Mouse (Mus musculus): ENCODE data around the gene Ablim1. TPM values are rescaled to one million over a fixed set of nuclear protein-coding genes. Genes with fewer than 3 reads are reported as not detected.

Gene Ablim1
- polyA plus RNA-seq, 1 experiment: 9.8 TPM

GRCm38 (mm10) chr19:57129729-57130128, 185.0 kb downstream of the Ablim1 start:
- Histone ChIP-seq H3K79me3 (ENCODE audit: low read depth) (no peaks in the 10 kb centered on the region), H3K79me2 (ENCODE audit: control insufficient read depth, insufficient read depth) (no peaks in the 10 kb centered on the region), H3K27me3 (ENCODE audit: control insufficient read depth, insufficient read depth, insufficient read length) (no peaks in the 10 kb centered on the region), H3K4me3 (ENCODE audit: insufficient read depth, poor library complexity, severe bottlenecking) (no peak overlapping the region), H3K36me3 (ENCODE audit: control insufficient read depth, insufficient read depth) (peaks cover 14% of the 10 kb centered on the region), H3ac (ENCODE audit: control insufficient read depth, insufficient read length, low read depth) (no peak overlapping the region)
- TF ChIP-seq CEBPB (IDR thresholded peaks at IDR 0.05; ENCODE audit: low read depth) (no peak), MYOG (IDR thresholded peaks at IDR 0.05; ENCODE audit: control insufficient read depth, extremely low read depth, insufficient read length) (no peak)

- no peak for TF ChIP-seq MAX (IDR thresholded peaks at IDR 0.05)
- no peak for TF ChIP-seq FOSL1 (IDR thresholded peaks at IDR 0.05; ENCODE audit: insufficient read depth, low read length, poor library complexity, severe bottlenecking)
- TF ChIP-seq USF1 (IDR thresholded peaks at IDR 0.05; ENCODE audit: low read depth): no peak
- TF ChIP-seq MYOD1 (IDR thresholded peaks at IDR 0.05; ENCODE audit: control insufficient read depth, insufficient read length, low read depth): no peak
- TF ChIP-seq CTCF (IDR thresholded peaks at IDR 0.05; ENCODE audit: control insufficient read depth, insufficient read depth, insufficient read length): no peak
- no peak for TF ChIP-seq MYOG (IDR thresholded peaks at IDR 0.05; ENCODE audit: control insufficient read depth, extremely low read depth, insufficient read length)
- TF ChIP-seq CEBPB (IDR thresholded peaks at IDR 0.05; ENCODE audit: low read depth): no peak
- no peak overlapping the region for H3K4me3 ChIP-seq (ENCODE audit: insufficient read depth, poor library complexity, severe bottlenecking)
- H3K27me3 ChIP-seq (ENCODE audit: control insufficient read depth, insufficient read depth, insufficient read length): no peaks in the 10 kb centered on the region
- no peaks in the 10 kb centered on the region for H3K79me2 ChIP-seq (ENCODE audit: control insufficient read depth, insufficient read depth)
- peaks cover 11% of the 10 kb centered on the region for H3K36me3 ChIP-seq (ENCODE audit: control insufficient read depth, insufficient read depth)
- no peaks in the 10 kb centered on the region for H3K79me3 ChIP-seq (ENCODE audit: low read depth)
- no peak overlapping the region for H3ac ChIP-seq (ENCODE audit: control insufficient read depth, insufficient read length, low read depth)
Measured at GRCm38 (mm10) chr19:57128037-57128436, 186.7 kb downstream of the Ablim1 start.

- no peak for TF ChIP-seq MAX (IDR thresholded peaks at IDR 0.05)
- no peak for TF ChIP-seq FOSL1 (IDR thresholded peaks at IDR 0.05; ENCODE audit: insufficient read depth, low read length, poor library complexity, severe bottlenecking)
- no peak for TF ChIP-seq MYOD1 (IDR thresholded peaks at IDR 0.05; ENCODE audit: control insufficient read depth, insufficient read length, low read depth)
- H3K4me3 ChIP-seq (ENCODE audit: insufficient read depth, poor library complexity, severe bottlenecking): no peak overlapping the region
- H3ac ChIP-seq (ENCODE audit: control insufficient read depth, insufficient read length, low read depth): no peak overlapping the region
- no peaks in the 10 kb centered on the region for H3K79me3 ChIP-seq (ENCODE audit: low read depth)
- H3K27me3 ChIP-seq (ENCODE audit: control insufficient read depth, insufficient read depth, insufficient read length): no peaks in the 10 kb centered on the region
- peaks cover 8% of the 10 kb centered on the region for H3K36me3 ChIP-seq (ENCODE audit: control insufficient read depth, insufficient read depth)
- no peaks in the 10 kb centered on the region for H3K79me2 ChIP-seq (ENCODE audit: control insufficient read depth, insufficient read depth)
Measured at GRCm38 (mm10) chr19:57127523-57127922, 187.2 kb downstream of the Ablim1 start.

GRCm38 (mm10) chr19:57126950-57127349, 187.8 kb downstream of the Ablim1 start:
- no peaks in the 10 kb centered on the region for H3K79me2 ChIP-seq (ENCODE audit: control insufficient read depth, insufficient read depth)
- no peaks in the 10 kb centered on the region for H3K27me3 ChIP-seq (ENCODE audit: control insufficient read depth, insufficient read depth, insufficient read length)
- no peak for TF ChIP-seq MYOD1 (IDR thresholded peaks at IDR 0.05; ENCODE audit: control insufficient read depth, insufficient read length, low read depth)
- no peak for TF ChIP-seq FOSL1 (IDR thresholded peaks at IDR 0.05; ENCODE audit: insufficient read depth, low read length, poor library complexity, severe bottlenecking)
- TF ChIP-seq USF1 (IDR thresholded peaks at IDR 0.05; ENCODE audit: low read depth): no peak
- TF ChIP-seq MAX (IDR thresholded peaks at IDR 0.05): no peak
- TF ChIP-seq MYOG (IDR thresholded peaks at IDR 0.05; ENCODE audit: control insufficient read depth, extremely low read depth, insufficient read length): no peak
- TF ChIP-seq CEBPB (IDR thresholded peaks at IDR 0.05; ENCODE audit: low read depth): no peak
- no peak for TF ChIP-seq CTCF (IDR thresholded peaks at IDR 0.05; ENCODE audit: control insufficient read depth, insufficient read depth, insufficient read length)
- H3K79me3 ChIP-seq (ENCODE audit: low read depth): no peaks in the 10 kb centered on the region
- H3K36me3 ChIP-seq (ENCODE audit: control insufficient read depth, insufficient read depth): peaks cover 4% of the 10 kb centered on the region
- no peak overlapping the region for H3K4me3 ChIP-seq (ENCODE audit: insufficient read depth, poor library complexity, severe bottlenecking)
- H3ac ChIP-seq (ENCODE audit: control insufficient read depth, insufficient read length, low read depth): no peak overlapping the region

GRCm38 (mm10) chr19:57124906-57125305, 189.8 kb downstream of the Ablim1 start:
- TF ChIP-seq CEBPB (IDR thresholded peaks at IDR 0.05; ENCODE audit: low read depth) (no peak), CTCF (IDR thresholded peaks at IDR 0.05; ENCODE audit: control insufficient read depth, insufficient read depth, insufficient read length) (no peak), MYOG (IDR thresholded peaks at IDR 0.05; ENCODE audit: control insufficient read depth, extremely low read depth, insufficient read length) (no peak)
- H3ac ChIP-seq (ENCODE audit: control insufficient read depth, insufficient read length, low read depth): no peak overlapping the region

GRCm38 (mm10) chr19:57124138-57124519, 190.6 kb downstream of the Ablim1 start:
- no peak for TF ChIP-seq MYOD1 (IDR thresholded peaks at IDR 0.05; ENCODE audit: control insufficient read depth, insufficient read length, low read depth)
- TF ChIP-seq MYOG (IDR thresholded peaks at IDR 0.05; ENCODE audit: control insufficient read depth, extremely low read depth, insufficient read length): no peak
- no peak for TF ChIP-seq MAX (IDR thresholded peaks at IDR 0.05)
- TF ChIP-seq CTCF (IDR thresholded peaks at IDR 0.05; ENCODE audit: control insufficient read depth, insufficient read depth, insufficient read length): no peak
- TF ChIP-seq CEBPB (IDR thresholded peaks at IDR 0.05; ENCODE audit: low read depth): no peak
- TF ChIP-seq USF1 (IDR thresholded peaks at IDR 0.05; ENCODE audit: low read depth): no peak
- no peak for TF ChIP-seq FOSL1 (IDR thresholded peaks at IDR 0.05; ENCODE audit: insufficient read depth, low read length, poor library complexity, severe bottlenecking)
- Histone ChIP-seq H3K79me3 (ENCODE audit: low read depth) (no peaks in the 10 kb centered on the region), H3K27me3 (ENCODE audit: control insufficient read depth, insufficient read depth, insufficient read length) (no peaks in the 10 kb centered on the region), H3K36me3 (ENCODE audit: control insufficient read depth, insufficient read depth) (no peaks in the 10 kb centered on the region), H3K79me2 (ENCODE audit: control insufficient read depth, insufficient read depth) (no peaks in the 10 kb centered on the region), H3K4me3 (ENCODE audit: insufficient read depth, poor library complexity, severe bottlenecking) (no peak overlapping the region), H3ac (ENCODE audit: control insufficient read depth, insufficient read length, low read depth) (no peak overlapping the region)

More at GRCm38 (mm10) chr19:57124906-57125305, 189.8 kb downstream of the Ablim1 start:
- no peaks in the 10 kb centered on the region for H3K27me3 ChIP-seq (ENCODE audit: control insufficient read depth, insufficient read depth, insufficient read length)
- H3K79me3 ChIP-seq (ENCODE audit: low read depth): no peaks in the 10 kb centered on the region
- no peaks in the 10 kb centered on the region for H3K36me3 ChIP-seq (ENCODE audit: control insufficient read depth, insufficient read depth)
- H3K79me2 ChIP-seq (ENCODE audit: control insufficient read depth, insufficient read depth): no peaks in the 10 kb centered on the region
- H3K4me3 ChIP-seq (ENCODE audit: insufficient read depth, poor library complexity, severe bottlenecking): no peak overlapping the region

Data from C2C12 (cell line).